Mouse (Mus musculus): ENCODE measurements around the gene Ankrd63. TPM values are rescaled to one million over a fixed set of nuclear protein-coding genes. Genes with fewer than 3 reads are reported as not detected.

The Ankrd63 gene
- 0.10 and 0.12 TPM in 2 replicates for polyA plus RNA-seq (2015; fragmentation: Nextera tagmentation; extraction: Ambion mirVana)

- H3K4me2 ChIP-seq, result peak within 1 kb of the TSS; percentile 79
- no peak for ATAC-seq (ENCODE audit: borderline replicate concordance, extremely low read depth, low FRiP score, low TSS enrichment)
- no peak within 1 kb of the TSS for H3K27ac ChIP-seq
- H3K27me3 ChIP-seq, result peaks cover 98% of the 10 kb centered on the region
- 0 out of 2 replicates have a peak within 1 kb of the TSS, but pooled peaks have one; percentile 16 for H3K9ac ChIP-seq
- peaks cover 45% of the 10 kb centered on the region for H3K4me1 ChIP-seq
- no peaks in the 10 kb centered on the region for H3K36me3 ChIP-seq
- H3K9me3 ChIP-seq, result no peaks in the 10 kb centered on the region
- peak within 1 kb of the TSS; percentile 41 for H3K4me3 ChIP-seq
- WGBS, result 3% methylated on average over 50 of the region's 50 CpGs
These were observed at the start of gene Ankrd63 for GRCm38 (mm10) chr2:118703913-118704730. Ankrd63 (minus strand) TSS chr2:118703963.

- no peaks in the 10 kb centered on the region for H3K9me3 ChIP-seq
- WGBS, result 56% methylated on average over 4 of the region's 4 CpGs
- H3K4me2 ChIP-seq, result no peak overlapping the region
- H3K4me1 ChIP-seq, result peaks cover 33% of the 10 kb centered on the region
- no peak overlapping the region for H3K4me3 ChIP-seq
- no peak overlapping the region for H3K27ac ChIP-seq
- ATAC-seq (ENCODE audit: borderline replicate concordance, extremely low read depth, low FRiP score, low TSS enrichment), result no peak
- no peaks in the 10 kb centered on the region for H3K36me3 ChIP-seq
- no peak overlapping the region for H3K9ac ChIP-seq
- no peaks in the 10 kb centered on the region for H3K27me3 ChIP-seq
These were observed 49.0 kb upstream of the Ankrd63 start for GRCm38 (mm10) chr2:118752792-118753108.

GRCm38 (mm10) chr2:118751896-118752791 lies 48.4 kb upstream of the Ankrd63 start:
- Histone ChIP-seq H3K36me3 (no peaks in the 10 kb centered on the region), H3K4me3 (no peak overlapping the region), H3K9me3 (no peaks in the 10 kb centered on the region), H3K4me2 (no peak overlapping the region), H3K9ac (no peak overlapping the region), H3K4me1 (peaks cover 39% of the 10 kb centered on the region), H3K27me3 (no peaks in the 10 kb centered on the region), H3K27ac (no peak overlapping the region)
- no peak for ATAC-seq (ENCODE audit: borderline replicate concordance, extremely low read depth, low FRiP score, low TSS enrichment)
- WGBS, result 61% methylated on average over 16 of the region's 16 CpGs

GRCm38 (mm10) chr2:118750476-118750875 lies 46.7 kb upstream of the Ankrd63 start:
- Histone ChIP-seq H3K36me3 (no peaks in the 10 kb centered on the region), H3K27ac (no peak overlapping the region), H3K27me3 (no peaks in the 10 kb centered on the region), H3K4me1 (peaks cover 47% of the 10 kb centered on the region), H3K9ac (no peak overlapping the region), H3K9me3 (no peaks in the 10 kb centered on the region), H3K4me3 (no peak overlapping the region), H3K4me2 (no peak overlapping the region)
- WGBS, result 72% methylated on average over 8 of the region's 8 CpGs
- ATAC-seq (ENCODE audit: borderline replicate concordance, extremely low read depth, low FRiP score, low TSS enrichment), result no peak

- H3K9ac ChIP-seq, result no peak overlapping the region
- H3K4me2 ChIP-seq, result no peak overlapping the region
- no peak overlapping the region for H3K4me3 ChIP-seq
- H3K4me1 ChIP-seq, result peaks cover 54% of the 10 kb centered on the region
- H3K27ac ChIP-seq, result no peak overlapping the region
- no peaks in the 10 kb centered on the region for H3K9me3 ChIP-seq
- WGBS, result 52% methylated on average over 10 of the region's 10 CpGs
- no peaks in the 10 kb centered on the region for H3K36me3 ChIP-seq
- no peak for ATAC-seq (ENCODE audit: borderline replicate concordance, extremely low read depth, low FRiP score, low TSS enrichment)
- peaks cover 4% of the 10 kb centered on the region for H3K27me3 ChIP-seq
These were observed 45.6 kb upstream of the Ankrd63 start for GRCm38 (mm10) chr2:118749341-118749884.

- H3K9ac ChIP-seq, result no peak overlapping the region
- WGBS, result 17% methylated on average over 10 of the region's 10 CpGs
These were observed 43.7 kb upstream of the Ankrd63 start for GRCm38 (mm10) chr2:118747301-118747960.

GRCm38 (mm10) chr2:118745915-118746901 lies 42.4 kb upstream of the Ankrd63 start:
- H3K27ac ChIP-seq, result 0 out of 2 replicates have a peak overlapping the region, but pooled peaks have one; percentile 46
- peaks cover 48% of the 10 kb centered on the region for H3K4me1 ChIP-seq
- 0% methylated on average over 88 of the region's 113 CpGs for whole genome bisulfite sequencing
- peaks cover 17% of the 10 kb centered on the region for H3K27me3 ChIP-seq
- H3K36me3 ChIP-seq, result no peaks in the 10 kb centered on the region
- no peaks in the 10 kb centered on the region for H3K9me3 ChIP-seq
- H3K9ac ChIP-seq, result peak overlapping the region; percentile 84
- peak overlapping the region; percentile 82 for H3K4me3 ChIP-seq
- peak; percentile 50 for ATAC-seq (ENCODE audit: borderline replicate concordance, extremely low read depth, low FRiP score, low TSS enrichment)
- H3K4me2 ChIP-seq, result peak overlapping the region; percentile 97

More at GRCm38 (mm10) chr2:118747301-118747960, 43.7 kb upstream of the Ankrd63 start:
- ATAC-seq (ENCODE audit: borderline replicate concordance, extremely low read depth, low FRiP score, low TSS enrichment), result no peak
- H3K4me1 ChIP-seq, result peaks cover 51% of the 10 kb centered on the region
- no peaks in the 10 kb centered on the region for H3K36me3 ChIP-seq
- H3K4me2 ChIP-seq, result peak overlapping the region; percentile 97
- no peaks in the 10 kb centered on the region for H3K9me3 ChIP-seq
- H3K27ac ChIP-seq, result no peak overlapping the region
- peaks cover 12% of the 10 kb centered on the region for H3K27me3 ChIP-seq
- H3K4me3 ChIP-seq, result peak overlapping the region; percentile 82

- WGBS, result 1% methylated on average over 56 of the region's 57 CpGs
- H3K9me3 ChIP-seq, result no peaks in the 10 kb centered on the region
- H3K4me1 ChIP-seq, result peaks cover 46% of the 10 kb centered on the region
- H3K27me3 ChIP-seq, result peaks cover 17% of the 10 kb centered on the region
- 0 out of 2 replicates have a peak within 1 kb of the TSS, but pooled peaks have one; percentile 46 for H3K27ac ChIP-seq
- H3K4me3 ChIP-seq, result peak within 1 kb of the TSS; percentile 82
- H3K36me3 ChIP-seq, result no peaks in the 10 kb centered on the region
- peak within 1 kb of the TSS; percentile 84 for H3K9ac ChIP-seq
- H3K4me2 ChIP-seq, result peak within 1 kb of the TSS; percentile 97
- ATAC-seq (ENCODE audit: borderline replicate concordance, extremely low read depth, low FRiP score, low TSS enrichment), result peak; percentile 92
These were observed 41.6 kb upstream of the Ankrd63 start, which contains the start of gene Inafm2 for GRCm38 (mm10) chr2:118745232-118745884. Inafm2 (plus strand) TSS chr2:118745758.

GRCm38 (mm10) chr2:118744621-118745020 lies 40.9 kb upstream of the Ankrd63 start:
- Histone ChIP-seq H3K36me3 (no peaks in the 10 kb centered on the region), H3K27ac (no peak overlapping the region), H3K4me3 (peak overlapping the region; percentile 82), H3K27me3 (peaks cover 17% of the 10 kb centered on the region), H3K9ac (peak overlapping the region; percentile 37; the same call in 1 of the 2 replicates), H3K9me3 (no peaks in the 10 kb centered on the region), H3K4me2 (peak overlapping the region; percentile 97), H3K4me1 (peaks cover 38% of the 10 kb centered on the region)
- no peak for ATAC-seq (ENCODE audit: borderline replicate concordance, extremely low read depth, low FRiP score, low TSS enrichment)
- 12% methylated on average over 7 of the region's 7 CpGs for WGBS
